Mouse (Mus musculus) embryonic facial prominence, embryonic 11.5 days (tissue): ENCODE measurements around the gene Mex3d. TPM values are rescaled to one million over a fixed set of nuclear protein-coding genes. Genes with fewer than 3 reads are reported as not detected.
A peak's percentile ranks its signal among the peaks of the same experiment; 100 is the strongest.

Source experiments
- ATAC-seq: fragments of 200-750 bp; cut with Nextera tagmentation; replicated peaks from 2 replicates; pipeline ENCODE4 v1.8.0; 2017; ENCODE audit warnings: low read depth; ENCODE audit not compliant: insufficient number of reproducible peaks, low FRiP score, low TSS enrichment
- DNase-seq: peaks from one replicate; pipeline ENCODE4 v3.0.0-alpha.2; 2015; ENCODE audit warnings: low spot score
- H3K27ac ChIP-seq: fragments of 300-500 bp; sonication (generic); replicated peaks from 2 replicates; pipeline ENCODE4 v1.5.1; 2014; ENCODE audit warnings: mild to moderate bottlenecking, low read depth, low read length, control low read depth
- H3K27me3 ChIP-seq: fragments of 300-500 bp; sonication (generic); 2 replicates; pipeline ENCODE4 v1.6.1; 2014; ENCODE audit warnings: mild to moderate bottlenecking, low read length, moderate library complexity, mixed read lengths; ENCODE audit not compliant: control insufficient read depth, insufficient read depth
- H3K36me3 ChIP-seq: fragments of 300-500 bp; sonication (generic); replicated peaks from 2 replicates; pipeline ENCODE4 v1.6.1; 2014; ENCODE audit warnings: low read depth, mild to moderate bottlenecking, low read length, moderate library complexity, mixed read lengths; ENCODE audit not compliant: control insufficient read depth, insufficient read depth
- H3K4me1 ChIP-seq: fragments of 300-500 bp; sonication (generic); 2 replicates; pipeline ENCODE4 v1.6.1; 2014; ENCODE audit warnings: low read length, mixed read lengths; ENCODE audit not compliant: control insufficient read depth, insufficient read depth
- H3K4me2 ChIP-seq: fragments of 300-500 bp; sonication (generic); 2 replicates; pipeline ENCODE4 v1.6.1; 2014; ENCODE audit warnings: low read depth, mild to moderate bottlenecking, control low read depth, low read length, moderate library complexity
- H3K4me3 ChIP-seq: fragments of 300-500 bp; sonication (generic); 2 replicates; pipeline ENCODE4 v1.5.1; 2014; ENCODE audit warnings: low read depth, low read length, control low read depth
- H3K9ac ChIP-seq: fragments of 300-500 bp; sonication (generic); replicated peaks from 2 replicates; pipeline ENCODE4 v1.6.1; 2014; ENCODE audit warnings: mild to moderate bottlenecking, control low read depth, low read length
- H3K9me3 ChIP-seq: fragments of 300-500 bp; sonication (generic); replicated peaks from 2 replicates; pipeline ENCODE4 v1.6.1; 2016; ENCODE audit warnings: mild to moderate bottlenecking, low read length, inconsistent platforms, mixed read lengths; ENCODE audit not compliant: control insufficient read depth
- WGBS: fragments of 180-500 bp; shearing (Covaris S2); extraction: QIAGEN DNeasy Blood & Tissue Kit; methylation state at CpG from one replicate; pipeline ENCODE4 v1.1.7; 2014; 5-methylcytosine and 5-hydroxymethylcytosine counted together
- polyA plus RNA-seq: library from polyadenylated mRNA; unstranded; fragments of >200 nt; fragmentation: Nextera tagmentation; extraction: Ambion mirVana; gene quantifications from 2 replicates; pipeline ENCODE4 v1.2.1, GENCODE M21; 2014

The Mex3d gene
- polyA plus RNA-seq, 1 experiment from 2014 or later: 10.3 TPM

DNA sequence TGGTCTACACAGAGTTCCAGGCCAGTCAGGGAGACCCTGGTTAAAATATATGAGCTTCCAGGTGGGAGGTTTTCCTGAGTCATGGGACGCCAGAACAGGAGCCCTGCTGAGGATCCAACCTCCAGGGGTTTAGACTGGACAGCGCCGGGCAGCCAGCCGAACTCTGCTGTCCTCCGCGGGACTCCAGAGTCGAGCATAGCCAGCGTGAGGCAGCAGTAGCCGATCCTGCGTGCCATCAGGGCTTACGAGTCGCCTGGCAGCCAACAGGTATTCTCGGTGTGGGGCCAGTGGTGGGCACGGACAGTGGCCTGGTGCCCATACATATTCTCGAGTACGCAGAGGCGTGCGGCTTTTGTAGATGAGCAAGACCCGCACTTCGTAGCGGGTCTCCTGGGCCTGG lies 46.4 kb downstream of the Mex3d start:
- DNase-seq: no peak
- no peak for ATAC-seq
- Histone ChIP-seq H3K4me2 (no peak overlapping the region), H3K4me1 (peaks cover 2% of the 10 kb centered on the region; the same call in 1 of the 2 replicates), H3K9ac (no peak overlapping the region), H3K9me3 (no peaks in the 10 kb centered on the region), H3K36me3 (no peaks in the 10 kb centered on the region), H3K4me3 (no peak overlapping the region), H3K27ac (no peak overlapping the region), H3K27me3 (peaks cover 59% of the 10 kb centered on the region)
- WGBS: 11% methylated on average over 21 of the region's 21 CpGs

DNA sequence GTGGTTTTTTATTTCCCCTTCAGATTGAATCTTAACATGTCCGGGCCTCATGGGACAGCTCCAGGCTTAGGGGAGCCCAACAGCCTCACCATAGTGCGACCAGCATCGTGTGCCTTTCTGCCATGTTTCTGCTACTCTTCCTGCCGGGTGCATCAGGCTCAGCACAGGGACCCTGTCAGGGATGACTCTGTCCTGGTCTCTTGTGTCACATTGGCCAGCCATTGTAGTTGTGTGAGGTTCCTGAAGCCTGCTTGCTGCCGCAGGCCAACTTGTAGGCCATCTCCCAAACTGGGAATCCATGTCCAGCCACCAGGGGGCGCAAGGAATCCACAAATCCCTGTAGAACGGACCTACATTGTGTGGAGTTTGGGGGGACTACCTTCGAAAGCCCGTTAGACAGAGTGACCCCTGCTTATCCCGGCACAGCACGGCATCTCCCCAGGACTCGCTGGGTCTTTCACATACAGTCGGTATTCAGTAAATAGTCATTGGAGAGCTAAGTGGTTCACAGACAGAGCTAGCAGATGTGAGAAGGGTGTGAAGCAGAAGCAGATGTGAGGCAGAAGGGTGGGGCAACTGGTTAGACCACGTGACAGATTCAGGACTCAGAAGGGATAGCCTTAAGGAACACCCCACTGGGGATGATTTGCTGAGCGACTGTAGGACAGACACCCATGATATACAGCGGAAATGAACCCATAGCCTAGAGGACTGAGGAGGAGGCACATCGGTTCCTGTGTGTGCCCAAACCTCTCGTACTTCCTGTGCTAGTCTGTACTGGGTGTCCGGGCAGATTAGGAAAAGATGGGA lies 47.3 kb downstream of the Mex3d start:
- H3K27me3 ChIP-seq: peaks cover 51% of the 10 kb centered on the region
- no peak overlapping the region for H3K4me3 ChIP-seq
- peak; percentile 20 for ATAC-seq
- H3K27ac ChIP-seq: no peak overlapping the region
- no peaks in the 10 kb centered on the region for H3K36me3 ChIP-seq
- 19% methylated on average over 19 of the region's 19 CpGs for WGBS
- no peak overlapping the region for H3K9ac ChIP-seq
- peak; percentile 91 for DNase-seq
- H3K4me2 ChIP-seq: no peak overlapping the region; the same call in 1 of the 2 replicates
- no peaks in the 10 kb centered on the region for H3K9me3 ChIP-seq
- no peaks in the 10 kb centered on the region for H3K4me1 ChIP-seq

DNA sequence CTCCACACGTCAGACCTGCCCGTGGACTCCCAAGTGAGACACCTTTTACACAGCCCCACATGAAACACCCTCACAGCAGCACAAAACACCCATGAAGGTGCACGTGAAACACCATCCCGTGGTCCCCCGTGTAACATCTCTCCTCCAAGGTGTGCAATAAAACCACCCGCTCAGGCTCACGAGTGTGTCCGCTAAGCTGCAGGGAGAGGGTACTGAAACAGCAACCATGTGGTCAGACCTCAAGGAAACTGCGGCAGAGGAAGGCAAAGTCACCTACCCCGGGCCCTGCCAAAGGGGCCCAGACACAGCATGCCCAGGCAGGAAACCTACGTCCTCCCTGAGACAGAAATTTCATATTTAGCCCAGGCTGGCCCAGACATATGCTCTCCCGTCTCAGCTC lies 51.2 kb downstream of the Mex3d start:
- H3K4me2 ChIP-seq: no peak overlapping the region
- peaks cover 15% of the 10 kb centered on the region for H3K27me3 ChIP-seq
- H3K4me1 ChIP-seq: no peaks in the 10 kb centered on the region
- no peaks in the 10 kb centered on the region for H3K9me3 ChIP-seq
- H3K27ac ChIP-seq: no peak overlapping the region
- DNase-seq (no peak), ATAC-seq (no peak)
- WGBS: 88% methylated on average over 12 of the region's 12 CpGs
- no peak overlapping the region for H3K9ac ChIP-seq
- no peaks in the 10 kb centered on the region for H3K36me3 ChIP-seq
- H3K4me3 ChIP-seq: no peak overlapping the region

DNA sequence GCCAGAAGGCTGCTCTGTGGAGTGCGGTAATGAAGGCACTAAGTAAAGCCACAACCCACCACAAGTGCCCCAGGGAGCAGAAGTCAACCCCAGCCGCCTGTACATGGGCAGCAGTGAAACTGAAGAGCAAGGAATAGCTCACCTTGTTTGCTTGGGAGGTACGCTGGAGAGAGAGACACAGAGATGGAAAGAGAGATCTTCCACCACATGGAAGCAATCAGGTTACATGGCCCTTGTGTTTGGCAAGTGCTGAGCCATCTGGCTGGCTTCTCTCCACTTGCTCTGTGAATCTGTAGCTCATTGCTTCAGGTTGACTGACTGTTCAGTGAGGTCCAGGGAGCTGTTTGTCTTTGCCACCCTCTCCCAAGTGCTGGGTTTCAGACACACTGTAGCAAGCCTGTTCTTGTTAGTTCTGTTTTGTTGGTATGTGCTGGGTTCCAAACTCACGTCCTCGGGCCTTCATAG lies 54.9 kb downstream of the Mex3d start:
- DNase-seq: no peak

DNA sequence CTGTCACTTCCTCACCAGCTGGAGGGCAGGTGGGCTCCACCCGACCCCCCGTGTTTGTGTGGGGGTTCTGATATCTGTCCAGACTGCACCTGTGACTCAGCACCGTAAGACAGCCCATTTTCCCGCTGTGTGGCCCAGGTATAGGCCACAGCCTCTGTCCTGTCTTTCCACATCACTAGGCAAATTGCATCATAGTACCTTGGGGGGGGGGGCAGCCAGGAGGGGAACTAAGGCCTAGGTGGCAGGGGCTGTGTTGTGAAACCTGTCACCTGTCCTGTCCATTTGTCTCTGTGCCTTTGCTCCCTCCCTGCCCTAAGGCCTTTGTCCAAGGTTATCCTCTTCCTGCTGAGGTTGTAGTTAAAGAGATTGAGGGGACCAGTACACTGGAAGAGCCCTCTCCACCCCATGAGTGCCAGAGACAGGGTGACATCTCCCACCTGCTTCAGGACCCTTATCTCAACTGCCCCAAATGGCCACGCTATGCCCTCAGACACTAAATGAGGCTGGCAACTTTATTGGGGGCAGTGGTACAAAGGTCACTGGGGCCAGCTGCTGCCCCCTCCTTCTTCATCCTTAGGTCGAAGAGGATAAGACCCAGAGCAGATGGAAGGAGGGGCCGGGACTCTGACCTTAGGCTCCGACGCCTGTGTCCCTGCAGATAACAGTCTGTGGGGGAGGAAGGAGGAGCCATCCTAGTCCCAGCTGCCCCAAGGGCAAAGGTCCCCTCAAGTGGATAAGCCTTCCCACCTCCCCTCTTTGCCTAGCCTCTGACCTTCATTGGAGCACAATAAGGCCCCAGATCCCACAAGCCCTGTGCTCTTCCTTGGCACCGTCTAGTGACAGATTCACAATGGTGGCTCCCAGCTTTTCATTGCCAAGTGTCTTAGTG lies 55.6 kb downstream of the Mex3d start:
- H3K27me3 ChIP-seq: peaks cover 2% of the 10 kb centered on the region; the same call in 1 of the 2 replicates

More for the DNA sequence above, 54.9 kb downstream of the Mex3d start:
- Histone ChIP-seq H3K4me2 (no peak overlapping the region), H3K27ac (no peak overlapping the region), H3K9me3 (no peaks in the 10 kb centered on the region), H3K27me3 (peaks cover 2% of the 10 kb centered on the region; the same call in 1 of the 2 replicates), H3K4me1 (no peaks in the 10 kb centered on the region), H3K36me3 (no peaks in the 10 kb centered on the region), H3K4me3 (no peak overlapping the region), H3K9ac (0 out of 2 replicates have a peak overlapping the region, but pooled peaks have one; percentile 6)
- 72% methylated on average over 5 of the region's 5 CpGs for WGBS
- ATAC-seq: no peak

DNA sequence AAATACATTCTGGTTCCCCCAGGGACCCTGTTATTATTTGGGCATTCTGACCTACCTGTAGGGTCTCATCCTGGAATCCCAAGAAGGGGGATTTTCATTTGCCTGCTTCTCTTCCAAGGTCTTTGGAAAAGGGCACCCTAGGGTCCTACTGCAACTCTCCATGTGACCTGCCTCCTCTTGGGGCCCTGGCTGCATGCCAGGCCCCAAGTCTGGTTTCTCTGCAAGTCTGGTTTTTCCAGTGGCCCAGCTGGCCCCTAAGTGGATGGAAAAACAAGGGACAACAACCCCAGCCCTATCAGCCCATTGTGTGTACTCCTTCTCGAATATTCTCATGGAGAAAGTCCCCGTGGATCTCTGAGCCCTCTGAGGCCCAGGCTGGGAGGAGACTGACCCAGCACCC lies 56.6 kb downstream of the Mex3d start:
- H3K36me3 ChIP-seq: no peaks in the 10 kb centered on the region
- WGBS: 77% methylated on average over 2 of the region's 2 CpGs
- H3K4me3 ChIP-seq: no peak overlapping the region
- no peaks in the 10 kb centered on the region for H3K9me3 ChIP-seq
- H3K27ac ChIP-seq: no peak overlapping the region
- H3K4me2 ChIP-seq: no peak overlapping the region
- DNase-seq (no peak), ATAC-seq (no peak)
- H3K27me3 ChIP-seq: peaks cover 2% of the 10 kb centered on the region; the same call in 1 of the 2 replicates
- no peak overlapping the region for H3K9ac ChIP-seq
- no peaks in the 10 kb centered on the region for H3K4me1 ChIP-seq

More for the DNA sequence above, 55.6 kb downstream of the Mex3d start:
- Histone ChIP-seq H3K4me2 (no peak overlapping the region), H3K9me3 (no peaks in the 10 kb centered on the region), H3K9ac (no peak overlapping the region), H3K4me1 (no peaks in the 10 kb centered on the region), H3K4me3 (no peak overlapping the region), H3K27ac (no peak overlapping the region), H3K36me3 (no peaks in the 10 kb centered on the region)
- WGBS: 53% methylated on average over 10 of the region's 10 CpGs
- ATAC-seq (no peak), DNase-seq (no peak)
